Mouse (Mus musculus) forebrain, postnatal 0 days (tissue): ENCODE measurements around the gene Jph2. TPM values are rescaled to one million over a fixed set of nuclear protein-coding genes. Genes with fewer than 3 reads are reported as not detected.

Source experiments
- ATAC-seq: fragments of 200-750 bp; cut with Nextera tagmentation; 2 replicates; pipeline ENCODE4 v1.8.0; 2017; ENCODE audit warnings: mild to moderate bottlenecking, moderate library complexity
- DNase-seq: peaks from one replicate; pipeline ENCODE4 v3.0.0-alpha.2; 2015
- H3K27ac ChIP-seq: fragments of 300-500 bp; sonication (generic); 2 replicates; pipeline ENCODE4 v1.5.1; 2014; ENCODE audit warnings: low read depth, mild to moderate bottlenecking, antibody characterized with exemption, low read length, moderate library complexity, mixed read lengths
- H3K27me3 ChIP-seq: fragments of 300-500 bp; sonication (generic); 2 replicates; pipeline ENCODE4 v1.6.1; 2014; ENCODE audit warnings: mild to moderate bottlenecking, low read length, mixed read lengths; ENCODE audit not compliant: insufficient read depth
- H3K36me3 ChIP-seq: fragments of 300-500 bp; sonication (generic); 2 replicates; pipeline ENCODE4 v1.6.1; 2014; ENCODE audit warnings: mild to moderate bottlenecking, moderate library complexity; ENCODE audit not compliant: insufficient read depth
- H3K4me1 ChIP-seq: fragments of 300-500 bp; sonication (generic); 2 replicates; pipeline ENCODE4 v1.6.1; 2014; ENCODE audit warnings: antibody characterized with exemption; ENCODE audit not compliant: insufficient read depth
- H3K4me2 ChIP-seq: fragments of 300-500 bp; sonication (generic); 2 replicates; pipeline ENCODE4 v1.6.1; 2014; ENCODE audit warnings: low read depth, mild to moderate bottlenecking, moderate library complexity
- H3K4me3 ChIP-seq: fragments of 300-500 bp; sonication (generic); 2 replicates; pipeline ENCODE4 v1.5.1; 2014; ENCODE audit warnings: low read depth, low read length, mixed read lengths
- H3K9ac ChIP-seq: fragments of 300-500 bp; sonication (generic); 2 replicates; pipeline ENCODE4 v1.6.1; 2014; ENCODE audit warnings: mild to moderate bottlenecking
- H3K9me3 ChIP-seq: fragments of 300-500 bp; sonication (generic); 2 replicates; pipeline ENCODE4 v1.6.1; 2016; ENCODE audit warnings: low read length
- CTCF ChIP-seq: sonication (generic); IDR thresholded peaks from 2 replicates; pipeline ENCODE4 v1.5.1; 2016; ENCODE audit warnings: antibody characterized with exemption, control low read depth, low read depth
- WGBS: fragments of 180-500 bp; shearing (Covaris S2); extraction: QIAGEN DNeasy Blood & Tissue Kit; methylation state at CpG from one replicate; pipeline ENCODE4 v1.1.7; 2014; 5-methylcytosine and 5-hydroxymethylcytosine counted together
- polyA plus RNA-seq: library from polyadenylated mRNA; unstranded; fragments of >200 nt; fragmentation: Nextera tagmentation; extraction: Ambion mirVana; gene quantifications from 2 replicates; pipeline ENCODE4 v1.2.1, GENCODE M21; 2015
- total RNA-seq: library from RNA; depleted of rRNA; stranded (reverse); fragments of >200 nt; gene quantifications from 2 replicates; pipeline ENCODE4 v1.2.3, GENCODE M21; 2014

Jph2 gene
- total and polyA plus RNA-seq, 2 experiments from 2014 or later = 0.82 to 1.9 TPM

GRCm38 (mm10) chr2:163355666-163356065 lies 42.1 kb downstream of the Jph2 start:
- Histone ChIP-seq H3K9ac (no peak overlapping the region), H3K4me3 (no peak overlapping the region), H3K4me1 (no peaks in the 10 kb centered on the region), H3K4me2 (no peak overlapping the region), H3K27ac (no peak overlapping the region), H3K27me3 (no peaks in the 10 kb centered on the region; the same call in 1 of the 2 replicates), H3K9me3 (no peaks in the 10 kb centered on the region), H3K36me3 (no peaks in the 10 kb centered on the region)
- WGBS = 88% methylated on average over 8 of the region's 8 CpGs
- no peak for ATAC-seq
- DNase-seq = no peak
- no peak for TF ChIP-seq CTCF

- WGBS = 35% methylated on average over 7 of the region's 7 CpGs
- H3K27me3 ChIP-seq = no peaks in the 10 kb centered on the region; the same call in 1 of the 2 replicates
- DNase-seq (no peak), ATAC-seq (no peak)
- H3K9ac ChIP-seq = no peak overlapping the region
- H3K4me1 ChIP-seq = peaks cover 4% of the 10 kb centered on the region; the same call in 1 of the 2 replicates
- no peak for TF ChIP-seq CTCF
- H3K27ac ChIP-seq = no peak overlapping the region
- no peak overlapping the region for H3K4me2 ChIP-seq
- H3K4me3 ChIP-seq = no peak overlapping the region
- H3K36me3 ChIP-seq = no peaks in the 10 kb centered on the region
- H3K9me3 ChIP-seq = no peaks in the 10 kb centered on the region
These were observed 44.1 kb downstream of the Jph2 start for GRCm38 (mm10) chr2:163353731-163354130.

- no peaks in the 10 kb centered on the region for H3K36me3 ChIP-seq
- no peak overlapping the region for H3K4me3 ChIP-seq
- ATAC-seq (no peak), DNase-seq (no peak)
- H3K4me1 ChIP-seq = peaks cover 4% of the 10 kb centered on the region; the same call in 1 of the 2 replicates
- peak; percentile 32; the same call in 1 of the 2 replicates for TF ChIP-seq CTCF
- no peak overlapping the region for H3K9ac ChIP-seq
- H3K9me3 ChIP-seq = no peaks in the 10 kb centered on the region
- H3K27ac ChIP-seq = no peak overlapping the region
- H3K27me3 ChIP-seq = no peaks in the 10 kb centered on the region; the same call in 1 of the 2 replicates
- WGBS = 55% methylated on average over 5 of the region's 5 CpGs
- H3K4me2 ChIP-seq = no peak overlapping the region
These were observed 47.4 kb downstream of the Jph2 start for GRCm38 (mm10) chr2:163350443-163350842.

GRCm38 (mm10) chr2:163349411-163349810 lies 48.4 kb downstream of the Jph2 start:
- peak; percentile 81 for DNase-seq
- Histone ChIP-seq H3K27me3 (no peaks in the 10 kb centered on the region; the same call in 1 of the 2 replicates), H3K27ac (no peak overlapping the region), H3K4me1 (peaks cover 4% of the 10 kb centered on the region; the same call in 1 of the 2 replicates), H3K4me3 (no peak overlapping the region), H3K4me2 (no peak overlapping the region), H3K9ac (no peak overlapping the region), H3K36me3 (no peaks in the 10 kb centered on the region), H3K9me3 (no peaks in the 10 kb centered on the region)
- WGBS = 44% methylated on average over 9 of the region's 9 CpGs
- peak; percentile 84 for ATAC-seq
- no peak for TF ChIP-seq CTCF

- no peak for TF ChIP-seq CTCF
- Histone ChIP-seq H3K9ac (no peak overlapping the region), H3K4me3 (no peak overlapping the region), H3K4me2 (no peak overlapping the region), H3K36me3 (no peaks in the 10 kb centered on the region), H3K4me1 (peaks cover 4% of the 10 kb centered on the region; the same call in 1 of the 2 replicates), H3K9me3 (no peaks in the 10 kb centered on the region), H3K27ac (no peak overlapping the region), H3K27me3 (no peaks in the 10 kb centered on the region; the same call in 1 of the 2 replicates)
- 80% methylated on average over 7 of the region's 7 CpGs for WGBS
- DNase-seq (no peak), ATAC-seq (no peak)
These were observed 49.1 kb downstream of the Jph2 start for GRCm38 (mm10) chr2:163348677-163349076.

- H3K4me3 ChIP-seq = no peak overlapping the region
- H3K27me3 ChIP-seq = no peaks in the 10 kb centered on the region; the same call in 1 of the 2 replicates
- no peak overlapping the region for H3K4me2 ChIP-seq
- DNase-seq (no peak), ATAC-seq (no peak)
- no peak overlapping the region for H3K9ac ChIP-seq
- no peak overlapping the region for H3K27ac ChIP-seq
- 83% methylated on average over 8 of the region's 8 CpGs for WGBS
- H3K4me1 ChIP-seq = peaks cover 4% of the 10 kb centered on the region; the same call in 1 of the 2 replicates
- H3K36me3 ChIP-seq = no peaks in the 10 kb centered on the region
- TF ChIP-seq CTCF = no peak
- H3K9me3 ChIP-seq = no peaks in the 10 kb centered on the region
These were observed 50.1 kb downstream of the Jph2 start for GRCm38 (mm10) chr2:163347517-163348184.

- no peak for ATAC-seq
- no peaks in the 10 kb centered on the region for H3K36me3 ChIP-seq
- no peak for DNase-seq
- no peak overlapping the region for H3K9ac ChIP-seq
- H3K4me1 ChIP-seq = peaks cover 4% of the 10 kb centered on the region; the same call in 1 of the 2 replicates
- no peak overlapping the region for H3K4me3 ChIP-seq
- WGBS = 87% methylated on average over 11 of the region's 11 CpGs
- no peaks in the 10 kb centered on the region; the same call in 1 of the 2 replicates for H3K27me3 ChIP-seq
- H3K9me3 ChIP-seq = no peaks in the 10 kb centered on the region
- TF ChIP-seq CTCF = no peak
- H3K4me2 ChIP-seq = no peak overlapping the region
- no peak overlapping the region for H3K27ac ChIP-seq
These were observed 51.3 kb downstream of the Jph2 start for GRCm38 (mm10) chr2:163346497-163346896.
